Mouse (Mus musculus): ENCODE measurements around the gene Qtrt1.

DNA sequence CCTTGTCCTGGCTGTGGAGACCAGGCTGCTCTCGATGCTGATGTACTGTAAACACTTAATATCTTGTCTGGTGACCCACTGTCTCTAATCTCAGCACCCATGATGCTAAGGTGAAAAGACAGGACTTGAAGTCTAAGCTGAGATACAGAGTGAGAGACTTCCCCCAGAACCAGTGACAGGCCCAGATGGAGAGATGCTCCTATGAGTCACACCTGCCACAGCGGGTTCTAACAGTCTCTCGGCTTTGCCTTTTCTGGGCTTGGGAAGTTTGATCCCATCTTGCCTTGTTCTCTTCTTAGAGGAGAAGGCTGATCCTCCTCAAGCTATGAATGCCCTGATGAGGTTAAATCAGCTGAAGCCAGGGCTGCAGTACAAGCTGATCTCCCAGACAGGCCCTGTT lies 14.5 kb upstream of the Qtrt1 start:
- TF ChIP-seq CTCF (IDR thresholded peaks at IDR 0.05; ENCODE audit: borderline replicate concordance, insufficient read depth, low read depth, low read length) (no peak), POLR2A (IDR thresholded peaks at IDR 0.05; ENCODE audit: borderline replicate concordance, insufficient read depth, low read length) (no peak)
